Mouse (Mus musculus) mouse trophoblast stem cell (cell line): ENCODE measurements around the gene Ubald1.

ENCODE experiments used
- in situ Hi-C, 2 experiments: fragments of 300-500 bp; cut with MseI, MboI; formaldehyde crosslinking; loops; 2 replicates in 1 of 2; 3 replicates in 1 of 2; pipeline ENCODE4 v1.15.1; 2025

Gene Ubald1

GRCm38 (mm10) chr16:4871926-4872325, 8.2 kb downstream of the Ubald1 start:
- in situ Hi-C loops = no loop called here

GRCm38 (mm10) chr16:4870490-4870889, 9.6 kb downstream of the Ubald1 start:
- in situ Hi-C loops = no loop called here

- in situ Hi-C loops = loop anchor here in 1 of 2 experiments (10.0 kb wide), 1 partner anchor 101 kb away; no protein-coding TSS in a partner anchor
Observed at GRCm38 (mm10) chr16:4866101-4866695, 13.9 kb downstream of the Ubald1 start.

DNA sequence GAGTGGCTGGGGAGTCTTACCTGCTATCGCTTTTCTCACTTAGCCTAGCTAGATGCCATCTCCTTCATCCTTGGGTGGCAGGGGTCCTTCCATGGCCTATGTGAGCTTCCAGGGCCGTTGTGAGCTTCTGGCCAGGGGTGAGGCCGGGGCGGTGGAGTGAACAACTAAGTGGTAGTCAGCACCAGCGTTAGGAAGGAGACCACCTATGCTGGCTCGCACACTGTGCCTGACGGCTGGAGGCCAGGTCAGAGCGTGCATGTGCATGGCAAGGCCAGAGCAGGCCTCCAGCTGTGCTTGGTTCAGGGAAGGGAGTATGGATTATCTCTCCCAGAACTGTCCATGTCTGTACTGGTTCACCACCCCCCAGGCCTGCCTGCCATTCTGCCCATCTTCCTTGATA, 16.4 kb downstream of the Ubald1 start:
- in situ Hi-C loops = loop anchor here in 1 of 2 experiments (10.0 kb wide), 1 partner anchor 99 kb away; no protein-coding TSS in a partner anchor

- in situ Hi-C loops = loop anchor here in 1 of 2 experiments (10.0 kb wide), 1 partner anchor 98 kb away; no protein-coding TSS in a partner anchor
Observed at GRCm38 (mm10) chr16:4862863-4863483, 17.1 kb downstream of the Ubald1 start.

DNA sequence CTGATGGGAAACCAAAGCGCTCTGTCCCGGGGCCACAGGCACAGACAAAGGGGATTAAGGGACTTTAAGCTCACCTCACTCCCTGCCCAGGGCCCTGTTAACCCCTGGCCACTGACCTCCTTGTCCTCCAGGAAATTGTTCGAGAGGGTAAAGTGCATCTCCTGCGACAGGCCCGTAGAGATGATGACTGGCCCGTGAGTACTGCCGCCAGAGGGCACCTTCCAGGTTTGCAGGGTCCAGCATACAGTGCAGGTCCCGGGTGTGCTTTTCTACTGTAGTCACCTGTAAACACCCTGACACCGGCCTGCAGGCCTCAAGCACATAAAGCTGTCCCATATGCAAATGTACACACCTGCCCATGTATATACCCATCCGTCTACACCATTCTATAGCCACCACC, 18.7 kb downstream of the Ubald1 start:
- in situ Hi-C loops = loop anchor here in 1 of 2 experiments (10.0 kb wide), 1 partner anchor 97 kb away; no protein-coding TSS in a partner anchor

- in situ Hi-C loops = no loop called here
Observed at GRCm38 (mm10) chr16:4855046-4855650, 25.0 kb downstream of the Ubald1 start.

DNA sequence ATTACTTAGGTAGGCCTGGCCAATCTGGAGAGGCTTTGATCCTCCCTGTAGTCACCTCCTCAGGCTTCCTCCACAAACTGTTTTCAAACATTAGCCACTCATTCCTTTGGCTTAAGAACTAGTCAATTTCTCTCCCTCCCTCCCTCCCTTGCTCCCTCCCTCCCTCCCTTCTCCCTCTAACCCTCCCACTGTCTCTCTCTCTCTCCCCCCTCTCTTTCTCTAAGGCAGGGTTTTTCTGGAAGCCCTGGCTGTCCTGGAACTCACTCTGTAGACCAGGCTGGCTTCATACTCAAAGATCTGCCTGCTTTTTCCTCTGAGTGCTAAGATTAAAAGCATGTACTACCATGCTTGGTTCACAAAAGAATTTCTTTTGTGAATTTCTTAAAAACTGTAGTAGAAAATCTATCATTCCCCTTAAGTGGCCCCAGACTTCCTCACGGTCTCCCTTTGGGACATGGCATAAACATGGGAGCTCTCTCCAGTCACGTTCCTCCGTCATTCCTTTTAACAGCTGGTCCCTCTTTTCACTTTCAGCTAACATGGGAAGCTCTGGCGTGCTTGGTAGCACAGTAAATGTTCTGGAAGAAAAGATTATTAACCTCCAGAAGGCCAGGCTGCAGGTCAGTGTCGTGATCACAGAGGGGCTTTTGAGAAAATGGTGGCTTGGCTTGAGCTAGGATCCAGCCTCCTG, 29.0 kb downstream of the Ubald1 start:
- in situ Hi-C loops = no loop called here

- in situ Hi-C loops = no loop called here
Observed at GRCm38 (mm10) chr16:4850361-4850760, 29.8 kb downstream of the Ubald1 start.

DNA sequence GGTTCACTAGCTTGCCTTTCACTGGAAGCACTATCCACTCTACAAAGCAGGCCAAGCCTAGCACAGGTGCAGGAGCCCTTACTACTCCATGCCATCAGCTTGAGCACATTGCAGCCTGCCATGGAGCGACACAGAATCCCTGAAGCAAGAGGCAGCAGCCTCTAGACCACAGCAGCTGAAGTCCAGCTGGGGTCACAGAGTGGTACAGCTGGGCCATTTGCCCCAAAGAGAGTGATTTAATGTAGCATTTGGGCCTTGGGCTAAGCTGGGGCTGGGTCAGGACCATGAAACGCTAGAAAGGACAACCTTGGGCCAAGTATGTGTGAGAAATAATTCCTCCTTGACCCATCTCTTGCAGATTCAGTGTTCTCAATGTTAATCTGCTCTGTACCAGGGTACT, 32.0 kb downstream of the Ubald1 start:
- in situ Hi-C loops = no loop called here

DNA sequence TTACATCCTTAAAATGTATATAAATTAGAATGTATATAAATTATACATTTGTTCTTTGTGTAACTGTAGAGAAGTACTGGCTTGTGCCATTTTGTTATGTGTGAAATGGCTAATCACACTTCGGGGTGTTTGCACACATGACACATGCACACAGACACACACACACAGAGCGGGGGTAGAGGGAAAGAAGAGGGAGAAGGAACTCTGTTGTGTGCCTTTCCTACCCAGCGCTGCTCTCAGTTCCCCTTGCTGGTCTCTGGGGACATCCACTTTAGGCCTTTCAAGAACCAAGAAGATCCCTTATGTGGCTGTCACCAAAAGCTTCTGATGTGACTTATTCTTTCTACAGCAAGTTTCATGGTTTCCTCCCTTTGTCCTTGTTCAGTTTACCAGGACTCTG, 33.1 kb downstream of the Ubald1 start:
- in situ Hi-C loops = no loop called here

DNA sequence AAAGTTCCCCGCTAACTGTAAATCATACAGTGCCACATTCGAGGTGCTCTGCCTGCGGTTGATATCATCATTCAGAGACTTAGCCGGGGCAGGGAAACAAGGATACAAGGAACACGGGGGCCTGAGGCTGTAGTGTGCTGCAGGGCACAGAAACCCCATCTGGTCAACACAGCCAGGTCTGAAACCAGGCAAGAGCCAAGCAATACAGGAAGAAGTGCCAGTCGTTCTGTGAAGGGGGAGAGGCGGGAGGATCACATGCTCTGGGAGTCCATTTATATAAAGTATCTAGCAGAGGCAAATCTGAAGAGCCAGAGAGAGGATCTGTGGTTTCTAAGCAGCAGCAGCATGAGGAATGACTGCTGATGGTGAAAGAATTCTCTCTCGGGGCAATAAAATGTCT, 39.9 kb downstream of the Ubald1 start:
- in situ Hi-C loops = no loop called here

DNA sequence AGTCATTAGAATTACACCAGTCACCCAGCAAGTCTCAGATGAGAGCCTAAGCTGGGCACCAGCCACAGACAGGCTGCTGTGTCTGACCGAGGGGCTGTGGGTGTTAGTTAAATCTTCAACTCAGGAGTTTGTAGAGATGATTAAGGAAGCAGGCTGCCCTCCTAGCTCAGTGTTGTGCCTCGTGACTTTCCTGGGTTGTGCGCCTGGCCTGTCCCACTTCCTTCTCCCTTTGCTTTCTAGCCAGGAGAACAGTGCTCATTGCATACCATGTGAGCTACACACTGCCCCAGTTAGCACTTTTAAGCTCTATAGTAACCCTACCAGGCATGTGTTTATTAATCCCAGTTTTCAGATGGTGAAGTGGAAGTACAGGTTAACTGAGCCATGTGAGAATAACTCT, 40.6 kb downstream of the Ubald1 start:
- in situ Hi-C loops = no loop called here

DNA sequence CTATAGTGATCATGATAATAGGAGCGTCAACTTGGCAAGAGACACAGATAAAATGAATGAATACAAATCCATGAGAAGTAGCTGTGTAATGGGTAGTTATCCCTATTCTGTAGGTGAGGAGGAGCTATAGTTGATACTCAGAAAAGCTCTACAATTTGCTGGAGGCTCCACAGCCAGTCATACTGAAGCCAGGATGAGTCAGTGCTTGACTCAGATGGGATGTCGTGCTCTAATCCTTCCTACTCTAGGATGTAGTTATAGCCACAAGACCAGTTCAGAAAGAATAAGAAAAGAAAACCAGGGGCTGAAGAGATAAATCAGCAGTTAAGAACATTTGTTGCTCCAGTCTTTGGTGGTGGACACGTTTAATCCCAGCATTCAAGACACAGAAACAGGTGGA, 42.5 kb downstream of the Ubald1 start:
- in situ Hi-C loops = no loop called here

GRCm38 (mm10) chr16:4835191-4835590, 44.9 kb downstream of the Ubald1 start, which contains the start of gene 4930562C15Rik:
Gene 4930562C15Rik (plus strand): TSS chr16:4835416.
- in situ Hi-C loops = no loop called here

GRCm38 (mm10) chr16:4833858-4834257, 46.3 kb downstream of the Ubald1 start:
- in situ Hi-C loops = no loop called here

GRCm38 (mm10) chr16:4831650-4832419, 48.3 kb downstream of the Ubald1 start:
- in situ Hi-C loops = no loop called here

GRCm38 (mm10) chr16:4829271-4829900, 50.7 kb downstream of the Ubald1 start:
- in situ Hi-C loops = no loop called here

DNA sequence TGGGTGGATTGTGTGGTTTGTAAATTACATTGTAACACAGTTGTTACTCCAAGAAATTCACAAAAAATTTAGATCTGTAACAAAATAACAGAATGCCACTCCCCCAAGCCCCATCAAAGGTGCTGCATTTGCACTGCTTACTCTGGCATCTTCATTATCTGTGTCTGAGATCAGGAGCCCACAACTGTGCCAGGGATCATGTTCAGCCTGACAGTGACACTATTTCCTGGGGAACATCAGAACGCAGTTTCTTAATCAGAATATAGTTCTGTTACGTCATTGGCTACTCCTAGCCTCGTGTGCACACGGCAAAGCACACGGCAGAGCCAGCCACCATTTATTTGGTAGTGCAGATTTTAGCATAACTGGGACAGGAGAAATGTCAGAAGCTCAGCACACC, 52.5 kb downstream of the Ubald1 start:
- in situ Hi-C loops = no loop called here
